Mouse (Mus musculus) neutrophil, adult 5-6 weeks (primary cell): Measurements from ENCODE around the gene Zbtb8a. TPM values are rescaled to one million over a fixed set of nuclear protein-coding genes. Genes with fewer than 3 reads are reported as not detected.
"Not testable (repeated sequence)": the region's sequence is repeated elsewhere in the genome, so short reads cannot be mapped to it uniquely, and the experiment has no call there.

ENCODE experiments used
- ATAC-seq: fragments of 151-379, 151-347 bp; 2 replicates; pipeline ENCODE4 v1.8.0; 2017; ENCODE audit warnings: mild to moderate bottlenecking, moderate TSS enrichment; ENCODE audit not compliant: insufficient number of reproducible peaks, poor library complexity, low FRiP score, severe bottlenecking; ENCODE audit errors: extremely low read depth
- total RNA-seq: library from RNA; stranded (forward); fragments of 200-1000 nt; gene quantifications from 2 replicates; pipeline ENCODE4 v1.2.3, GENCODE M21; 2017

The Zbtb8a gene
- total RNA-seq = 2.3 and 3.3 TPM in 2 replicates

DNA sequence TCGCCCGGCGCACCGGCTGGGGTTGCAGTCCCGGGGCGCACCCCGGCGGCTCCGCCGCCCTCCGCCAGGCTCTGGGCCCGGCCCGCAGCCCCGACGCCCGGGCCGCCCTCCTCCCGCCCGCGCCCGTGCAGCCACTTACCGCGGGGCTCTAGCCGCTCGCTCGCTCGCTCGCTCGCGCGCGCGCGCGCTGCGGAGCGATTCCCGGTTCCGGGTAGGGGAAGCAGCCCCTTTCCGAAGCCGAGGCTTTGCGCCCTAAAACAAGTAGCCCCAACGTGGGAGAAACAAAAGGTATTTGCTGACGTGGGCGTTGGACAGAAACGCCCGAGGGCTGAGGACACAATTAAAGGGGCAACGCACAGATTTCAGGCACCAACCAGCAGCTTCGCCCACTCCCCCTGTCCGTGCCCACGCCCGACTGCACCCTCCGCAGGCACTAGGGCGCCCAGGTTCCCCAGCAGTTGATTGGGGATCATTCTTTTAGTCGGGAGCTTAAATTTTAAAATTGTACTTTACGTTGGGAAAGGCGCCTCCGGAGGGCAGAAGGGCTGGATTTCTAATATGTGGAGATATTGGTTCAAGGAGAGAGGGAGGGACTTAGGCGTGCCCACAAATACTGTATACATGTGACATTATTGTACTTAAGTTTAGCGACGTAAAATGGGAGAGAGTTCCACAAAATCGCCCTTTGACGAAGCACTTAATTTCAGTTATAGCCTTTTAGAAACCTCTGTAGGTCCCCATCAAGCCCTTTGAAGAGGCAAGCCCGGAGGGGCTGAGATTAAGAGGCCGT, at the start of gene Zbtb8a:
Zbtb8a (minus strand) TSS at position 516 of the 790 bp plus-strand sequence.
- ATAC-seq = no peak

GRCm38 (mm10) chr4:129418321-129418720, 40.4 kb upstream of the Zbtb8a start:
- ATAC-seq = no peak

GRCm38 (mm10) chr4:129416478-129416877, 38.6 kb upstream of the Zbtb8a start:
- no peak for ATAC-seq

GRCm38 (mm10) chr4:129415892-129416291, 38.0 kb upstream of the Zbtb8a start:
- no peak for ATAC-seq

DNA sequence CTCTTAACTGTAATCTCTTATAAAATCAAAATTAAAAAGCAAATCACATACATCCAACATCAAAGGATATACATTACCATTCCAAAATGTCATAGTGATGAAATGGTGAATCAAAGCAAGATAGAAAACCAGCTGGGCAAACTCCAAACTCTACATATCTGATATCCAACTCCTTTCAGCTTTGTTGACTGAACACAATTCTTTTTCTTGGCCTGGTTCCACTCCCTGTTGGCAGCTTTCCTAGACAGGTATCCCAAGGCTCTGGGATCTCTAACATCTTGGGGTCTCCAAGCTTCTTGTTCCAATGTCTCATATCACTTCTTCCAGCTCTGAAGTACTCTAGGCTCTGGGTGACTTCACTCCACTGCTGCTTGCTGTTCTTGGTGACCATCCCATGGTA, 33.1 kb upstream of the Zbtb8a start:
- ATAC-seq = no peak

- not testable (repeated sequence) for ATAC-seq
These were observed 32.6 kb upstream of the Zbtb8a start for GRCm38 (mm10) chr4:129410532-129410931.

GRCm38 (mm10) chr4:129406447-129406846, 28.5 kb upstream of the Zbtb8a start:
- peak; percentile 69; the same call in 1 of the 2 replicates for ATAC-seq

GRCm38 (mm10) chr4:129399813-129400212, 21.9 kb upstream of the Zbtb8a start:
- no peak for ATAC-seq

- ATAC-seq = no peak
These were observed 19.0 kb upstream of the Zbtb8a start for GRCm38 (mm10) chr4:129396960-129397359.

DNA sequence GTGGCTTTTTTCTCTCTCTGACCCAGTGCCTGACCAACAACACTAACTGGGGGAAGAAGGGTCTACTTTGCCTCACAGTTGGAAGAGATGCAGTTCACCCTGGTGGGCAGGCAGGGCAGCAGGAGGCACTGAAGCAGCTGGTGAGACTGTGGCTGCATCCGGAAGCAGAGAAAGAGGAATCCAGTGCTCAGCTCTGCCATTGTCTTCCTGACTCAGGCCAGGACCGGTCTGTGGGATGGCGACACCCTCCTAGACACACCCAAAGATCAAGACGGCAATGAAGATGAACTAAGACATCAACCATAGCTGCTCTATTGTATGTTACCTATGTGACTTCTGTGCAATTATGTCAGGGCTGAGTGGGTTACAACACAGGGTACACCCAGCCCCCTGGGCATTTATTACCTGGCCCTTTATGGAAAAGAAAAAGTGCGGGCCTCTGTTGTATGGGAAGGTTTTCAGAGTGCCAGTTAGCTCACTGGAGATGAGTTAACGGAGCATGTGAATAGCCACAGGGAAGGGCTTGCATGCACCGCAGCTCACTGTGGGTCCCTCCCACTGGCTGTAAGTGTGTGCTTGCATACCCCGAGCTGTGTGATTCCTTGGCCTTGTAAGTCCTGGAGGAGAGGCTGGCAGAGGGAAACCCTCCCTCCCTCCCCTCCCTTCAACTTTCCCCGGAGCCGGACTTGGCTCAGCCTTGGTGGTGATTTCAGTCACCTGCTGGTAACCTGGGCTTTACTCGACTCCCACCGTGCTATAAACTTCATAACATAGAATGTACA, 16.4 kb upstream of the Zbtb8a start:
- no peak for ATAC-seq

GRCm38 (mm10) chr4:129390936-129391557, 13.1 kb upstream of the Zbtb8a start:
- no peak for ATAC-seq

- no peak for ATAC-seq
These were observed 12.4 kb upstream of the Zbtb8a start for GRCm38 (mm10) chr4:129390216-129390743.

- ATAC-seq = no peak
These were observed 10.5 kb upstream of the Zbtb8a start for GRCm38 (mm10) chr4:129388404-129388803.

GRCm38 (mm10) chr4:129386989-129387388, 9.1 kb upstream of the Zbtb8a start:
- ATAC-seq = no peak

DNA sequence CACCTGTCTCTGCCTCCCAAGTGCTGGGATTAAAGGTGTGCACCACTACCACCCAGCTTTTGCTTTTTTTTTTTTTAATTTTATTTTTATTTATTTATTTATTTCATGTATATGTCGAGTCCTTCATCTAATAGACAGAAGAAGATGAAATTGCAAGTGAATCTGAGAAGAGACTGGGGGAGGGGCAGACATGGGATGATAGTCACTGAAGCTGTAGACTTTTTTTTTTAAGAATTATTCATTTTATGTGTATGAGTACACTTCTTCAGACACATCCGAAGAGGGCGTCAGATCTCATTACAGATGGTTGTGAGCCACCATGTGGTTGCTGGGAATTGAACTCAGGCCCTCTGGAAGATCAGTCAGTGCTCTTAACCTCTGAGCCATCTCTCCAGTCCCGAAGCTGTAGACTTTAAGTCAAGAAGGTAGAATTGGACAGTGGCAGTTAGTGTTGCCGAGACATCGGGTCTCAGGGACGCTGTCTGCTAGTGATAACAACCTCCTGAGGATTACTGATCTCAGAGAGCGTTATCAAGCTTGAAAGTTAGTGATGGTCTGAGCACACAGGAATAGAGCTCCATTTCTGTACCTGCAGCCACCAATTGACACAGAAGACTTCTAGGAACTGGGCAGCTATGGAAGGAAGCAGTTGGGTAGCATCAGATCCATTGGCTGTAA, 8.5 kb upstream of the Zbtb8a start:
- ATAC-seq = no peak

DNA sequence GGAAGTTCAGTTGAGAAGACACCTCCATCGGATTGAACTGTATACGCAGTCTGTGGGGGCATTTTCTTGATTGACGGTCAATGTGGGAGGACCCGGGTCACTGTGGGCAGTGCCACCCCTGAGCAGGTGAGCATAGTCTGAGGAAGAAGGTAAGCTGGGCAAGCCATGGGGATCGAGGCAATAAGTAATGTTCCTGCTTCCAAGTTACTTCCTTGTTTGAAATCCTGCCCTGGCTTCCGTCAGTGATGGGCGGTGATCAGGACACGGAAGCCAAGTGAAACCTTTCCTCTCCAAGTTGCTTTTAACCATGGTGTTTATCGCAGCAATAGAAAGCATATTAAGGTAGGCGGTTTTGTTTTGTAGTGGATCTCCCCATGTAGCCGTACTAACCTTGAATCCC, 7.8 kb upstream of the Zbtb8a start:
- ATAC-seq = no peak

GRCm38 (mm10) chr4:129384440-129384839, 6.5 kb upstream of the Zbtb8a start:
- ATAC-seq = no peak

DNA sequence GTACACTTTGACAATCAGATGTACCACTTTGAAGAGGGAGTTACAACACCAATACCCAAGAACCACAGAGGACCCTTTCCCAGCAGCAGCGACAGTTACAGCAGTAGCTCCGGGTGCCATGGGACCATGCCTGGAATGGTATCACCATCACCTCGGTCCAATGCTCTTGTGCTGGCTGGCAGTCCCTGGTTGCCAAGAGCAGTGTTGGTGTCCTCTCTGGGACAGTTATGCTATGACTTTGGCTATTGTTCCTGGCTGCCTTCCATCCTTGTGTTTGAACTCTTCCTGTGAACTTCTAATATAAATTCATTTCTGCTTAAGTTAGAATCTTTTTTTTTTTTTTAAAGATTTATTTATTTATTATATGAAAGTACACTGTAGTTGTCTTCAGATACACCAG, 5.7 kb upstream of the Zbtb8a start:
- ATAC-seq = no peak

DNA sequence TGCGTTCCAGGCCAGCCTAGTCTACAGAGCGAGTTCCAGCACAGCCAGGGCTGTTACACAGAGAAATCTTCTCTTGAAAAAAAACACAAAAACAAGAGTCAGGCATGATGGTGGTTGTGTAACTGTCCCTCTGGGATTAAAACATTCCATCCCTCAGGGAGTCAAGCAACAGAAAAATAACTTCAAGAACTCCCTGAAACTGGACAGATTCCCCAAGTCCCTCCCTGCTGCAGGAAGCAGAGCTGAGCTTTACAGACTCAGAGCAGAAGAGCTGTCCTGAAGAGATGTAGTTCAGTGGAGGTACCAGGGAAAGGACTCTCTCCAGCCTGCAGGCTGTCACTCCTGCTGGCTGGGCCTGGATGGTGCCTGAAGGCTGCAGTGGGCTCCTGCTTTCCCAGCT, 4.6 kb upstream of the Zbtb8a start:
- no peak for ATAC-seq
